Mouse (Mus musculus) olfactory bulb, adult 2 months (tissue): Measurements from ENCODE around the gene Kctd15. TPM values are rescaled to one million over a fixed set of nuclear protein-coding genes. Genes with fewer than 3 reads are reported as not detected.

Source experiments
- H3K27ac ChIP-seq: fragments of 200-500 bp; 2 replicates; pipeline ENCODE4 v1.5.1; 2012; ENCODE audit warnings: low read depth, low read length; ENCODE audit not compliant: insufficient read depth
- H3K4me1 ChIP-seq: fragments of 200-500 bp; 2 replicates; pipeline ENCODE4 v1.6.1; 2012; ENCODE audit warnings: low read length; ENCODE audit not compliant: control insufficient read depth, insufficient read depth
- H3K4me3 ChIP-seq: fragments of 200-500 bp; 2 replicates; pipeline ENCODE4 v1.5.1; 2012; ENCODE audit warnings: mild to moderate bottlenecking, low read depth, low read length, moderate library complexity; ENCODE audit not compliant: insufficient read depth
- CTCF ChIP-seq: fragments of 200-500 bp; IDR thresholded peaks from 2 replicates; pipeline ENCODE4 v1.5.1; 2012; ENCODE audit warnings: low read depth, mild to moderate bottlenecking, low read length, moderate library complexity; ENCODE audit not compliant: insufficient read depth
- POLR2A ChIP-seq: fragments of 200-500 bp; IDR thresholded peaks from 2 replicates; pipeline ENCODE4 v1.6.1; 2012; ENCODE audit warnings: mild to moderate bottlenecking, low read depth, low read length, moderate library complexity; ENCODE audit not compliant: insufficient read depth
- WGBS: fragments of 180-500 bp; shearing (Covaris S2); methylation state at CpG from one replicate; pipeline ENCODE4 v1.1.7; 2018; 5-methylcytosine and 5-hydroxymethylcytosine counted together
- polyA plus RNA-seq: library from polyadenylated mRNA; stranded (reverse); fragments of >200 nt; gene quantifications from 2 replicates; pipeline ENCODE4 v1.2.4, GENCODE M21; 2012; ENCODE audit warnings: low replicate concordance; ENCODE audit not compliant: missing spikeins, insufficient read depth, insufficient read length

Kctd15 gene
- not detected in 2 replicates for polyA plus RNA-seq

GRCm38 (mm10) chr7:34656632-34657031, at the start of gene Kctd15:
TSS of gene Kctd15 (minus strand) at chr7:34656732.
- 83% methylated on average over 5 of the region's 5 CpGs for WGBS
- peak within 1 kb of the TSS; percentile 97 for H3K4me3 ChIP-seq
- TF ChIP-seq POLR2A, result no peak
- no peak for TF ChIP-seq CTCF
- H3K27ac ChIP-seq, result no peak within 1 kb of the TSS
- peaks cover 18% of the 10 kb centered on the region for H3K4me1 ChIP-seq

DNA sequence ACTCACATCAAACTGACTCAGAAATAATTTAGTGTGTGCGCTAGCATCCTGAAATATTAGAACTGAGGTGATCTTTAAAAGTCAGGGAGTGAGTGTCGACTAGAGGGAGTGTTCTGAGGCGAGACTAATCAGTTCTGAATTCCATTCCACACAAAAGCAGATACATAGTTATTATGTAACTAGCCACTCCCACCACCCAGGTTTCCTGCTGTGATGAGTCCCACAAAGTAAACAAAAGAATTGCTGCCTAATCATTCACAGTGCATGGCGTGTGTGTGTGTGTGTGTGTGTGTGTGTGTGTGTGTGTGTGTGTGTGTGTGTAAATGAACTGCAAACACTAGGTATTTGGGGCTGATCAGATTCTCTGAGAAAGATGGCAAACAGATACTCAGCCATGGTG, 47.9 kb upstream of the Kctd15 start:
- TF ChIP-seq POLR2A (no peak), CTCF (no peak)
- WGBS, result 48% methylated on average over 4 of the region's 4 CpGs
- Histone ChIP-seq H3K4me3 (no peak overlapping the region), H3K4me1 (0 out of 2 replicates have a peak, but pooled peaks cover 2% of the 10 kb centered on the region), H3K27ac (no peak overlapping the region)

GRCm38 (mm10) chr7:34703437-34703836, 46.9 kb upstream of the Kctd15 start:
- Histone ChIP-seq H3K4me1 (no peaks in the 10 kb centered on the region), H3K27ac (no peak overlapping the region), H3K4me3 (no peak overlapping the region)
- WGBS, result 81% methylated on average over 4 of the region's 4 CpGs
- no peak for TF ChIP-seq POLR2A
- no peak for TF ChIP-seq CTCF

DNA sequence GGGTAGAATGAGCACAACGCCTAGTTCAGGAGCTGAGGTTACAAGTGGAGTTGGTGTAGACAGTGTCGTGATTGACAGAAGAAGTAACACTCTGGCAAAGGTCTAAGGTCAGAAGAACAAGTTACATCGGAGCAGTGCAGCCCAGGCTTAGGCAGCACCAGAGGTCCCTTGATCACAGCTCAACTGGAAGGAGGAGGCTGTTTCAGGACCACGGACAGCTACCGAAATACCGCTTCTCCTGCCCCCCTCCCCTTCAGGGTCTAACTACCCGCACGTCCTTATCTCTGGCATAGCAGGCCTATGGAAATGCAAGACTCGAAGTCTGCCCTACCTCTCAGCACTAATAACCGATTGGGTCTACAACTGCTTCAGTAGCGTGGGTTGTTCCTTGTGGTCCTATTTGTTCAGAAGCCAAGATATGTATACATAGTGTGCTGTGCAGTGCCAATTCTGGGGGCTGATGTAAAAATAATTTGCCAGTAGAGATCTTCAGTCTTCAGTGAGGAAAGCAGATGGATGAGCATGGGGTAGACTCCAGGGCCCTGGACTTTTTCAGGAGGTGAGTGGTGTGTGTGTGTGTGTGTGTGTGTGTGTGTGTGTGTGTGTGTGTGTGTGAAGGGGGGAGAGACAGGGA, 46.3 kb upstream of the Kctd15 start:
- H3K4me3 ChIP-seq, result no peak overlapping the region
- WGBS, result 44% methylated on average over 11 of the region's 11 CpGs
- no peaks in the 10 kb centered on the region for H3K4me1 ChIP-seq
- H3K27ac ChIP-seq, result no peak overlapping the region
- TF ChIP-seq CTCF (no peak), POLR2A (no peak)

- H3K27ac ChIP-seq, result no peak overlapping the region
- H3K4me1 ChIP-seq, result no peaks in the 10 kb centered on the region
- 82% methylated on average over 3 of the region's 3 CpGs for WGBS
- TF ChIP-seq CTCF (no peak), POLR2A (no peak)
- no peak overlapping the region for H3K4me3 ChIP-seq
These were observed 43.4 kb upstream of the Kctd15 start for GRCm38 (mm10) chr7:34699888-34700287.

GRCm38 (mm10) chr7:34698221-34698620, 41.7 kb upstream of the Kctd15 start:
- TF ChIP-seq CTCF, result no peak
- no peaks in the 10 kb centered on the region for H3K4me1 ChIP-seq

GRCm38 (mm10) chr7:34696086-34696485, 39.6 kb upstream of the Kctd15 start:
- H3K4me1 ChIP-seq, result no peaks in the 10 kb centered on the region
- WGBS, result 79% methylated on average over 9 of the region's 9 CpGs
- no peak overlapping the region for H3K27ac ChIP-seq
- TF ChIP-seq POLR2A (no peak), CTCF (no peak)
- no peak overlapping the region for H3K4me3 ChIP-seq

More at GRCm38 (mm10) chr7:34698221-34698620, 41.7 kb upstream of the Kctd15 start:
- H3K4me3 ChIP-seq, result no peak overlapping the region
- WGBS, result 79% methylated on average over 9 of the region's 9 CpGs
- H3K27ac ChIP-seq, result no peak overlapping the region

- H3K4me3 ChIP-seq, result no peak overlapping the region
- H3K27ac ChIP-seq, result no peak overlapping the region
- TF ChIP-seq CTCF (no peak), POLR2A (no peak)
- 64% methylated on average over 9 of the region's 9 CpGs for WGBS
- H3K4me1 ChIP-seq, result no peaks in the 10 kb centered on the region
These were observed 38.4 kb upstream of the Kctd15 start for GRCm38 (mm10) chr7:34694898-34695297.

GRCm38 (mm10) chr7:34693916-34694315, 37.4 kb upstream of the Kctd15 start:
- Histone ChIP-seq H3K4me3 (no peak overlapping the region), H3K27ac (no peak overlapping the region), H3K4me1 (no peaks in the 10 kb centered on the region)
- WGBS, result 98% methylated on average over 13 of the region's 13 CpGs
- TF ChIP-seq CTCF, result no peak
- no peak for TF ChIP-seq POLR2A
